Mouse (Mus musculus): ENCODE measurements around the gene Sspn.

DNA sequence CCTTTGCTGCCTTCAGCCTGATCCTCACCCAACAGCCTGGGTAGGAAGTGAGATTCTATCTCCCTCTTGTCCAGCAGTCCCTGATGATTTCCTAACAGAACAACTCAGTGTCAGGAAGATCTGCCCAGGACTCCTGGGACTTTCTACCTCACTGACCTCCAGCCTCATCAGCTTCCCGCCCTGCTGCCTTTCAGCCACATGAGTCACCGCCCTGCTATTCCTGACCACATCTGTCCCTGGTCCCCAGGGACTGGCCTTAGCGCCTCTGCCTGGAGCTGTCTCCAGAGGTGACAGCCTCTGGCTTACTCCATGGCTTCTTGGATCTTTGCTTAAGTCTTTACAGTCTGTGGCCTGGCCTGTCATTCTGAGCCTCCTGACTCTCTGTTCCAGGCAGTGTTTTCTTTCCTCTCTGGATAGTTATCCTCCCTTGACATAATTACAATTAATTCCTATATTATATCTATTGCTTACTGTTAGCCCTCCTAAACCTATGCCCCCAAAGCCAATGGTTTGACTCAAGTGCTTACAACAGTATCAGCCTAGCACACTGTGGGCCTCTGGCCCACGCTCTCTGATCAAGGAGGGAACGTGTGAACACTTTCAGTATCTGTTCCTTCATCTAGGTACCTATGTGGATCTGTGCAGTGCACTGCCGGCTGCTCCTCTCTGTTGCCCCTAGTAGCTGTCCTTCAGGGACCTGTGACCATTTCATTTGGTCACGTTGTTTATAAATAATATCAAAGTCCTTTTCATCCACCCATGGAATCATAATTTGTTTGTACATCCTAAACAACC, 25.1 kb upstream of the Sspn start:
- TF ChIP-seq POLR2A (IDR thresholded peaks at IDR 0.05; ENCODE audit: insufficient read depth, low read depth, low read length) (no peak), CTCF (IDR thresholded peaks at IDR 0.05; ENCODE audit: insufficient read depth, low read depth, low read length) (no peak)
